Mouse (Mus musculus): ENCODE results near the gene C1rl. TPM values are rescaled to one million over a fixed set of nuclear protein-coding genes. Genes with fewer than 3 reads are reported as not detected.
"Not testable (repeated sequence)": the region's sequence is repeated elsewhere in the genome, so short reads cannot be mapped to it uniquely, and the experiment has no call there.

C1rl gene
- total RNA-seq, 2 experiments from 2014 or later: 0.22 to 0.38 TPM

DNA sequence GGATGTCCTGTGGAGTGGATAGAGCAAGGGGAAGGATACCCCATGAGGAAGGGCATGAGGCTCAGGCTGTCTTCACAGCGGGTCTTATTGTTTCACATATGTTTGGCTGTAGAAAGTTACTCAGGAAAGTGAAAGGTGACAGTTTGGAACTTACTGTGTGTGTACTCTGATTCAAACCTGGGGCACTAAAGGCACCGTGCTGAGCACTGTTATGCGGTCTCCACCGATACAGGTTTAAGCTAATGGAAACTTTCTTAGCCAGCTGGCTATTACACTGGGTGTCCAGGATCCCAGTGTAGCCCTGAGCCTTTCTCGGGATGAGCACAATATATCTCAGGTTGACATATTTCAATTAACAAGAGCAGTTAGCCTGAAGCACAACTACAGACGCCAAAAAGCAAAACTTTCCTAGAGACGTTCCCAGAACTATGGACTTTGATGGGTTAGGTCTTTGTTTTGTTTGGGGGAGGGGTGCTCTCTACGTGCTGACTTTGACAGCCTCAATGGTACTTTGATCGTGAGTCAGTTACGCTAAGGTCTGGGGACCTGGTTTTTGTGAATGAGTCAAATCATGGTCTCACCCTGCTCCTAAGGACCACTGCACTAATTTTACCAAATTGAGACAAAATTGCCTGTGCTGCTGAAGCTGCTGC is 7.1 kb downstream of the C1rl start:
- DNase-seq (ENCODE audit: low spot score in 2 of 2): no peak

DNA sequence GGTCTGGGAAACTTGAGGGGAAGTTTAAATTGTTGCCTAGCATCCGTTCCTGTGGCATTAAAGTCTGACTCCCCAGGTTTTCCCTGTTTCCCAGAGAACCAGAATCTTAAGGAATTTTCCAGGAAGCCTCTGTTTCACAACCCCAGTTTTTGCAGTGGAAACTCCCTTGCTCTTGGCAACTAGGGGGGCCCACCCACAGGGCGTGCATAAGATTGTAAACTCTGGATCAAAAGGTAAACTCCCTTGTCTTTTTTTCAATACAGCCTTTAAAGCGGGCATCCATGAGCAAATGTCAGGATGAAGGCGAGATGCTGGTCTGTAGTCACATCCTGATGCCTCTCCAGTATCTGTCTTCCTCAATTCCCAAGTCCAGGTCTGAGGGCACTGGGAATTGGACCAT is 8.6 kb downstream of the C1rl start:
- no peak for DNase-seq (ENCODE audit: low spot score in 2 of 2)

DNA sequence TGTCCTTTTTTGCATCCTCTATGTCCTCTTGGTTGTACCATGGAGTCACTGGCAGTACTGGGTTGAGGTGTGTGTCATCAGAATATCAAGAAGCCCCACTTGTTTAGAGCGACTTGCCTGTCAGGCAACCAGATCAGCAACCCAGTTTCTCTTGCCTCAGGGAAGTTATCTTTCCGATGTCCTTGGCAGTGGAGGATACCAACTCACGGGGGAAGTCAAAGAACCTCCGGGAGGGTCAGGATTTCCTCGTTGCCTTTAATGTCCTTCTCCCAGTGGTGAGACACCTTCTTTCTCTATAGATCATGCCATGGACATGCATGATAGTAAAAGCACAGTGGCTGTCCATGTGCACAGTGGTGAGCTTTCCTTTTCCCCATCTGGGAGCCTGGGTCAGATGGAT is 9.1 kb downstream of the C1rl start:
- no peak for DNase-seq (ENCODE audit: low spot score in 2 of 2)

DNA sequence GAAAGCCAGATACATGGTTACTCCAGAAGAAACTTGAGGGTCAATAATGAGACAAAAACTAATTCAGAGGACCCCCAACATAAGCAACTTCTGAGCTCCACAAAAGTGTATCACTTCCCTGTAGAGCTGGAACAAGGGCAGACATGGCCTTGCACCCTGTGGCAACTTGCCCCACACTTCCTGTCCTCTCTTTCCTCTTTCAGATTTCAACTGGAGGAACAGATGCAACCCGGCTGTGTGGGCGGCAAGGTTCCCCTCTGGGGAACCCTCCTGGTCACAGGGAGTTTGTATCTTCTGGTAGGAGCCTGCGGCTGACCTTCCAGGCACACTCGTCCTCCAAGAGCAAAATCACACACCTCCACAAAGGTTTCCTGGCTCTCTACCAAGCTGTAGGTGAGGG is 12.1 kb downstream of the C1rl start:
- DNase-seq (ENCODE audit: low spot score in 2 of 2): no peak

DNA sequence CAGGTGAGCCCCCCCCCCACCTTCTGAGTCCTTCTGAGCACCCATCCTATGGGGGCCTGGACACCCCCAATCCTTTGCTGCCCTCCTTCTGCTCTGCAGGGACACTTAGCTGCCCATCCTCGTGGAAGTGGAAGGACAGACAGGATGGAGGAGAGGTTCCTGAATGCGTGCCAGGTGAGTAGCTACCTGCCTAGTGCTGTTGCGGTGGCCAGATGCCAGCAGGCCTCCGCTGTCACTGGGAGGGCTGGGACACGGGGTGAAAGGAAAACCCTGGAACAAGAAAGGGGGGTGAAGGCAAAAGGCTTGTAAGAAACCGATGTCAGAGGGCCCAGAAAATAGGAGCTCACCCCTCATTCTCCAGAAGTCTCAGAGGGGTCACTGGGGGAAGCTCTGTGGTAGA is 14.1 kb downstream of the C1rl start:
- no peak for DNase-seq (ENCODE audit: low spot score in 2 of 2)

DNA sequence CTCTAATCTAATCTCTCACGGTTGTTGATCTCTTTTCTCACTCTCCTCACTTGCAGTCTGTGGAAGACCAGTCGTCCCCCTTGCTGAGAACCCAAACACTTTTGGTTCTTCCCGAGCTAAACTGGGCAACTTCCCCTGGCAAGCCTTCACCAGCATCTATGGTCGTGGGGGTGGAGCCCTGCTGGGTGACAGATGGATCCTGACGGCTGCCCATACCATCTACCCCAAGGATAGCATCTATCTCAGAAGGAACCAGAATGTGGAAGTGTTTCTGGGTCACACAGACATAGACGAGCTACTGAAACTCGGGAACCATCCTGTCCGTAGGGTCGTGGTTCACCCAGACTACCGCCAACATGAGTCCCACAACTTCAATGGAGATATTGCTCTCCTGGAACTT is 15.4 kb downstream of the C1rl start:
- peak in 1 of 2 experiments; percentile 25 for DNase-seq (ENCODE audit: low spot score in 2 of 2)

DNA sequence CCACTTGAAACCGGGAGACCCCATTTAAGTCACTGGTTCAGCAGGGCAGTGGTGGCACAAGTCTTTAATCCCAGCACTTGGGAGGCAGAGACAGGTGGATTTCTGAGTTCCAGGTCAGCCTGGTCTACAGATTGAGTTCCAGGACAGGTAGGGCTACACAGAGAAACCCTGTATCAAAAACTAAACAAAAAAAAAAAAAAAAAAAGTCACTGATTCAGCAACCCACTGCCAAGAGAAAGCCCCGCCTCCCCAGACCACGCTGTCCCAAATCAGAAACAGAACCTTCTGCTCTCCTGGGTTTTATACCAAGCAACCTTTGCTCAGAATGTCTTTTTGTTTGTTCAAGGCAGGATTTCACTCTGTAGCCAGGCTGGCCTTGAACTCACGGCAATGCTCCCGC is 16.3 kb downstream of the C1rl start:
- DNase-seq (ENCODE audit: low spot score in 2 of 2): not testable (repeated sequence)

DNA sequence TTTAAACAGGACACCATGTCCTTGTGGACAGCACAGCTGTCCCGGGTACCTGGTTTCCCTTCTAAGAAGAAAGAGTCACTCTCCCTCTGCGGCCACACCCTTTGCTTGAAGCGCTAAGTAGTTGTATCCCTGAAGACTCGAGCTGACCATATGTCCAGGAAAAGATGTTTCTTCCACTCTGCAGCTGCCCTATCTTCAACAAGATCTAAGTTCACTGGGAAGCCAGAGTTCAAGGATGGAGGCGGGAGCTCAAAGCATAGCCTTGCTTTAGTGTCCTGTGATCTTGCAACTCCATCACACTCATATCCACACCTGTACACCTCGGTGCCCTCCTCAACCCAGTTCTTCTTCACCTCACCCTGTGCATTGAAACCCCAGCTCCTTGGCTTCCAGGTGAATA is 19.0 kb downstream of the C1rl start:
- DNase-seq (ENCODE audit: low spot score in 2 of 2): no peak

DNA sequence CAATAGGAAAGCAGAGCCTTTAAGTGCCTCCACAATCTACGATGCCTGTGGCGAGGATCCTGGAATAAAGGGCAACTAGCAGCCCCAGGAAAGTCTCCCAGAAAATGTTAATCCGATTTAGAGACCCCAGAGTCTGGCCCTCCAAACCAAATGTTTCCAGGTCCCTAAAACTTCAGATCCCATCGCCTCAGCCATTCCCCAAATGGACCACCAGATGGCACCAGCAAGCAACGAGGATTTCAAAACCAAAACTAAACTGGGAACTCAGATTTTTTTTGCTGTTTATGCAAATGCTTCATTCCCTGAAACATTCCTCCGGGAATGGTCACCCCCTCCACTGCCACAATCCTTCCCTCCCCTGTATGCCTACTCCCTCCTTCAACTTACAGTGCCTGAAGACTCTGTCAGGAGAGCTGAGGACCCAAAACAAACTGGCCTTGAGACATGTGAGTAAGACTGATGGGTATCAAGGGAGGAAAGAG is 19.5 kb downstream of the C1rl start, which contains the start of gene C1ra:
C1ra (plus strand) TSS at position 51 of the 482 bp plus-strand sequence.
- DNase-seq (ENCODE audit: low spot score in 2 of 2): peak; percentile 21 to 73

DNA sequence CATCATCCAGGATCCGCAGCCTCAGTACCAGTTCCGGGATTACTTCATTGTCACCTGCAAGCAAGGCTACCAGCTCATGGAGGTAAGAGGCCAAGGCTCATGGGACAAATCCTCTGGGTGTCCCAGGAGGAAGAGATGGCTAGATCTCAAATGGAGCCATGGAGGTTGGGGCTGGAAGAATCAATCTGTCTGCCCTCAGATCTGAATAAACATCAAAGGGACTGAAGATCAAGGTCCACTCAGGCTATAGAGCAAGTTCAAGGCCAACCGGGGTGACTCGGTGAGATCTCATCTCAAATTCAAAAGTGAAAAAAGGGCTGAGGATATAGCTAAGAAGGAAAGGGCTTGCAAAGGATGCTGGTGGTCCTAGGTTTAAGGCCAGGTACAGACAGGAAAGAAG is 24.8 kb downstream of the C1rl start:
- not testable (repeated sequence) for DNase-seq (ENCODE audit: low spot score in 2 of 2)

DNA sequence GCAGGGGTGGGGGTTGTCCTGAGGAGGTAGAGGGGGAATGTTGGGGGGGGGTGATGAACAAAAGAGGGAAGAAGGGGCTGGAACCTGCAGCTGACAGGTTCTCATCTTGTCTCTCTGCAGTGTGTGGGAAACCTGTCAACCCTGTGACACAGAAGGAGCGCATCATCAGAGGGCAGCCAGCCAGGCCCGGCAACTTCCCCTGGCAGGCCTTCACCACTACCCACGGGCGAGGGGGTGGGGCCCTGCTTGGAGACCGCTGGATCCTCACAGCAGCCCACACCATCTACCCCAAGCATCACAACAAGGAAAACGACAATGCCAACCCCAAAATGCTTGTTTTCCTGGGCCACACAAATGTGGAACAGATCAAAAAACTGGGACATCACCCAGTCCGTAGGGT is 29.2 kb downstream of the C1rl start:
- peak; percentile 19 to 70 for DNase-seq (ENCODE audit: low spot score in 2 of 2)

DNA sequence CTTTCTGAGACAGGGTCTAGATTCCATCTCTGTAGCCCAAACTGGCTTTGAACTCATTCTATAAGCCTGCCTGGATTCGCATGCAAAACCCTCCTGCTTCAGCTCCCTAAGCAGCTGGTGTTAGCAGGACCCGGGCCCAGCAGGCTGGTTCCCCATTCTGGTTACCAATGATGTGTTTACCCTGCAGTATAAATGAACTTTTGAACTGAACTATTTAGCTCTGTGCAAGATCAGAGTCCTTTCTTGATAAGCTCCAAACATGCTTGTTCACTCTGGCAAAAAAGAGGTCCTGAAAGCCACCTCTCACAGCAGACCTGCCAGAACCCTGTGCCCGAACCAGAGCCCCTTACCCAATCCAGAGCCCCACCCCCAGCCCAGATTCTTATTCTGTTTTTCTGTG is 35.0 kb downstream of the C1rl start:
- no peak for DNase-seq (ENCODE audit: low spot score in 2 of 2)

DNA sequence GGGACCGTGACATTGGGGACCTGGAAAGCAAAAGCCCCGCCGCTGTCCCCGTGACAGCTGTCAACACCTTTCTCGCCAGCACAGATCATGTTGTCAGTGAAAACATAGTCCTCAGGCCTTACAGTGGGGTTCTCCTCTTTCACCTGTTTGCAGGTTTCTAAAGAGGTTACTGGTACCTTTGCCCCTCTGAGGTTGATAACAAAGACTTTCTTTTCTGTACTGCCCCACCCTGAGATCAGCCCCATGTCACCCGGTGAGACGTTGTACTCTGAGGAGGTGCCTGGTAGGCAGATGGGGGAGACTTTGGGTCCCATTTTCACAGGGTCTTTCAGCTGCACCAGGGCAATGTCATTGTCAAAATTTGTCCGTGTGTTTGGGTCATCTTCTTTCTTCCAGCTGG is 38.2 kb downstream of the C1rl start:
- no peak for DNase-seq (ENCODE audit: low spot score in 2 of 2)

DNA sequence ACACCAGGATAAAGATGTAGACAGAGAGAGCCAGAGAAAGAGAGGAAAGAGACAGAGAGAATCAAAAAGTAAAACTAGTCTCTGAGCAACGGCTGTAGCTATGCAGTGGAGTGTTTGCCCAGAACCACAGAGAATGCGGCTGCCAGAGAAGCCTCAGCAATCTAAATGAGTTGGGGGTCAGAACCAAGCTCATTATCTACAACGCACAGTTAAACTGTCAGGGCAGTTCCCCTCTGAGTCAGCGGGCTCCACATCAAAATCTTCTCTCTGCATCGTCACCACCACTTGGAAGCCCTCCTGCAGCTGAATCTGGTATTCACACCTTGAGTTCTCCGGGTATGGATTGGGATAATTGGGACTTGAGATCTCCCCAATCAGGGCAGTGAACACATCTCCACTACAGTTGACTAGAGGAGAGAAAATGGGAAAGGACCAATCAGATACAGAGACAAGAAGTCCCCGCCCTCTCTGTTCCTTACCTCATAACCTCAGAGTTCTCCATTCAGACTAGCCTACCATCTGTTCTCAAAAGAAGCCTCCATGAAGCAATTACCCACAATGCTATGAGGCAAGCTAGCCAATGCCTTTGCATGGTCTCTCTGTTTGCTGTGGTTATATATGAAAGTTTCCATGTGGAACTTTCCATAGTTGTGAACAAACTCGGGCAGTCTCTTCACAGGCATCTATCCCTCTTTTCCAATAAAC is 43.4 kb downstream of the C1rl start:
- DNase-seq (ENCODE audit: low spot score in 2 of 2): not testable (repeated sequence)

DNA sequence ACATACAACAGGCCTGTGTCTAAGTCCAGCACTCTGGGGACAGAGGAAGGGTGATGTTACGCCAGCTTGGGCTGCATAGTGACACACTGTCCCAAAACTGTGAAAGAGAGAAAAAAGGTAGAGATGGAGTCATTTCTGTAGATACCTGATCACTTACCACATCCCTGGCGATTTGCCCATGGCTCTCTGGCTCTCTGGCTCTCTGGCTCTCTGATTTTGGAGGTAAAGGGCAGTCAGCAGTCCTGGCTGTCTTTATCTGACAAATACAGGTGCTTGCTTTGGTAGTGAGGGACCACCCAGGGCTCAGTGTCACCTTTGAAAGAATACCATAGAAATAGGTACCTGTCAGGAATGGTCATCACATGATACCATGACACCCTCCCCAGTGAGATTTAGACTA is 48.3 kb downstream of the C1rl start:
- not testable (repeated sequence) for DNase-seq (ENCODE audit: low spot score in 2 of 2)

DNA sequence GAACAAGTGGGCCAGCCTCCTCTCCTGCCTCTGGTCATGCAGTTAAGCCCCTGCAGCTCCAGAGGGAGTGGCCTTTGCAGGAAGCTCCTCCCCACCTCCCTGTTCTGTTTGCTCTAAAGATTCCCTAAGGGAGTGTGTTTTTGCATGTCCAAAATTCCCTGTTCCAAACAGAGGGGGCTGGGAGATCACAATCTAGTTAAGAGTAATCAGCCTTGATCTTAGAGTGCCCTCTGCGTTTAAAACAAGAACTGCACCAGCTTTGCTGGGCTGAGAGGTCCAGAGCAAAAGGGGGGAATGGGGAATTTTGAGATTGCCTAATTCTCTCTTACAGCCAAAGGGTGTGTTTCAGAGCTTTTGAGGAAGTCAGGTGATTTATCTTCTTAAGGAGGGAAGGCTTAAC is 49.4 kb downstream of the C1rl start, which contains the start of gene C1s1:
C1s1 (minus strand) TSS at position 76 of the 400 bp plus-strand sequence.
- DNase-seq (ENCODE audit: low spot score in 2 of 2): peak in 1 of 2 experiments; percentile 73

DNA sequence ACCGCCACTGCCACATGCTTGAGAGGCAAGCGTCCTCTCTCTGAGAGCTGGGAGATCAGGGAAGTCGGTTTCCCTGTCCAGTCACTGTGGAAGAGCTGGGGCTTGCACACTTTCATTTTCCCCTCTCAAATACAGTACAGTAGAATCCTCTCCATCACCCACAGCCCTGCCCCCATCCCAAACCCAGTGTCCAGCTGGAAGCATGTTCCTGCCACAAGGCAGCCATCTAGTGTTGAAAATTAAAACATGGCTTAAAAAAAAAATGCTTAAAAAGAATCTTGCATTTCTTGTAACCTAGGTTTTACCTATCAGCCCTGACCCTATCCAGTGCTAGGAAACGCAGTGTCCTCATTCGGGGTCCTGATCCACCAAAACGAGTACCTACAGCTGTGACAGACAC is 51.6 kb downstream of the C1rl start:
- DNase-seq (ENCODE audit: low spot score in 2 of 2): no peak

DNA sequence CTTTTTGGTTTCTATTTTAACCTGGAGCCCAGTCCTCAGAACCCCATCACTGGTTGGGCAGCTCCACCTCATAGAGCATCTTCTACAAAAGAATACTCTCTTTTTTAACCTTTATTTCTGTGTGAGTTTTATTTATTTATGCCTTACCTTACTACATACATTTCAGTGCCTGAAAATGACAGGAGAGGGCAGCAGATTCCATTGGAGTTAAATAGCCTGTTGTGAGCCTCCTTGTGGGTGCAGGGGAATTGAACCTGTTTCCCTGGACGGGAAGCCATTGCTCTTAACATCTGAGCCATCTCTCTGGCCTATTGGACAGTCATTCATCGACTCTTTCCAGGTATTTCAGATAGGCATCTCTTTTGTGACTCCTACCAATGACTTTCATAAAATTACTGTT is 52.5 kb downstream of the C1rl start:
- no peak for DNase-seq (ENCODE audit: low spot score in 2 of 2)

DNA sequence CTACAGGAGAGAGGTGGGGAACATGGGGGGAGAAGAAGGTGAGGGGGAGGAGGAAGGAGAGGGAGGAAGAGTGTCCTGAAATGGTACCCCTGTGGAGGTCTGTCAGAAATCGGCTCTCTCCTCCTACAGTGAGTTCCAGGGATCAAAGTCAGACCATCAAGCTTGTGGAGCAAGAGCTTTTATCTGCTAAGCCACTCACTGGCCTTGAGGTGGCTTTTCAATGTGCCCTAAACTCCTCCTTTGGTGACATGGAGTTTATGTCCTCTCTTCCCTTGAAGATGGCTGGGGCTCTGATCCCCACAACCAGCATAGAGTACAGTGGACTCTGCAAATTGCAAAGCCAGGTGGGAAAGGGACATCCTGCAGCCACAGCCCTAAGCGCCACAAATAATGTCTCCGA is 55.1 kb downstream of the C1rl start:
- not testable (repeated sequence) for DNase-seq (ENCODE audit: low spot score in 2 of 2)

DNA sequence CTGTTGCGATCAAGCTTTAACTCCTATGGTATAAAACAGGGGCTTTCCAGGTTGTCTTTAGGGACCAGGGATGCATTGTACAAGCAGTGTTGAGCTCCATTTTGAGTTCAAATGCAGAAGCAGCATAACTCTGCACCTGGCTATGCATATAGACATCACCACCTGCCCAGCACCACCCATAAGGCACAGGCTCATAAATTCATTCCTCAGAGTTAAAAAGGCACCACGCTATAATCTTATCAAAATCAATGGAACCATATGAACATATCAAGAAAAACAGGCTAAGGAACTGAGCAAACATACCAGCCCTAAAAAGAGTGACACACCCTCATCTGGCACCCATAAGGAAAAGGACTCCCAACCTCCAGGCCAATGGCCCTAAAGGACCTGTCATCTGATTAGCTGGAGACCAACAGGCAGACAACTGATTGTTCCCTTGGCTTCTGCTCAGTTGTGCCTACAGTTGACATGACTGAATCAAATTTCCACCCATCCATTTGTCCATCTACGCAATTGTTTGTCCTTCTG is 56.2 kb downstream of the C1rl start:
- DNase-seq (ENCODE audit: low spot score in 2 of 2): no peak

DNA sequence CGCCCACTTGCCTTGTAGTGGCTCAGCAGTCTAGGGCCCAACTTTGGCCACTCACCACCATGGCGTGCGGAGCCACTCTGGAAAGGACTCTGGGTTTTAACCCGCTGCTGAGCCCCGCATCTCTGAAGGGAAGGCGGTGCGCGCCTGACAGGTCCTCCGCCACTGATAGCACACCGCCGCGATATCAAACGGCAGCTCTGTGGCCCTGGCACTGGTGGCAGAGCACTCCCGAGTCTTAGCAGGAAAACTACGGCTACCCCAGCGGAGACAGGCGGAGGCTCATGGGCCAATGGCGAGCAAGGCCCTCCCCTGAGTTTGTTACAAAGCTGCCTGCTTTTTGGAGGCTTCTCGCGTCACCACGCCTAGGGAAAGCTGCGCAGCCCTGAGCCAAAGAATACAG is 59.9 kb downstream of the C1rl start:
- DNase-seq (ENCODE audit: low spot score in 2 of 2): no peak

DNA sequence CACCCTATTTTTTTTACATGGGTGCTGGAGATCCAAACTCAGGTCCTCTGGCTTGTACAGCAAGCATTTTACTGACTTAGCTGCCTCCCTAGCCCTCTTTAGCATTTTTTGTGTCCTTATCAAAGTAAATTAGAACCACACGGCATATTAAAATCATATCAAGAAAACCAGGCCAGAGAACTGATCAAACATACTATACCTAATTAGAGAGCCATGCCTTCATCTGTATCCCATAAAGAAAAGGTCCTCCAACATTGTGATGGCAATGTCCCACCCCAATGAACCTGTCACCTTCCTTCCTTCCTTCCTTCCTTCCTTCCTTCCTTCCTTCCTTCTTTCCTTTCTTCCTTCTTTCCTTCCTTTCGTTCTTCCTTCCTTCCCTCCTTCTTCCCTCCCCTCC is 63.0 kb downstream of the C1rl start:
- not testable (repeated sequence) for DNase-seq (ENCODE audit: low spot score in 2 of 2)

Measured in layer of hippocampus, adult 18-20 months (tissue).